Mouse (Mus musculus) megakaryocyte, embryonic 14.5 days (primary cell): ENCODE results near the gene Nrgn. TPM values are rescaled to one million over a fixed set of nuclear protein-coding genes. Genes with fewer than 3 reads are reported as not detected.

Source experiments
- H3K27me3 ChIP-seq: replicated peaks from 2 replicates; pipeline ENCODE3; 2012; ENCODE audit warnings: inconsistent platforms
- H3K36me3 ChIP-seq: replicated peaks from 2 replicates; pipeline ENCODE3; 2012; ENCODE audit warnings: low read length, inconsistent platforms, mixed read lengths
- H3K4me1 ChIP-seq: 2 replicates; pipeline ENCODE4 v1.6.1; 2012; ENCODE audit warnings: inconsistent platforms
- H3K4me3 ChIP-seq: replicated peaks from 2 replicates; pipeline ENCODE3; 2012; ENCODE audit warnings: moderate library complexity, mild to moderate bottlenecking, inconsistent platforms
- H3K9me3 ChIP-seq: 2 replicates; pipeline ENCODE4 v1.6.1; 2012; ENCODE audit warnings: inconsistent platforms
- FLI1 ChIP-seq: IDR thresholded peaks from 2 replicates; pipeline ENCODE4 v1.6.1; 2012; ENCODE audit warnings: low read length, inconsistent platforms, mixed read lengths
- GATA1 ChIP-seq: IDR thresholded peaks from 3 replicates; pipeline ENCODE4 v1.6.1; 2012; ENCODE audit warnings: mixed read lengths, low read length, inconsistent platforms, borderline replicate concordance
- polyA plus RNA-seq: library from polyadenylated mRNA; stranded (reverse); fragments of >175 nt; gene quantifications from 2 replicates; pipeline ENCODE4 v1.2.3, GENCODE M21; 2012; ENCODE audit warnings: low replicate concordance; ENCODE audit not compliant: insufficient read depth

Gene Nrgn
- polyA plus RNA-seq, 1 experiment, result 8,339 TPM

DNA sequence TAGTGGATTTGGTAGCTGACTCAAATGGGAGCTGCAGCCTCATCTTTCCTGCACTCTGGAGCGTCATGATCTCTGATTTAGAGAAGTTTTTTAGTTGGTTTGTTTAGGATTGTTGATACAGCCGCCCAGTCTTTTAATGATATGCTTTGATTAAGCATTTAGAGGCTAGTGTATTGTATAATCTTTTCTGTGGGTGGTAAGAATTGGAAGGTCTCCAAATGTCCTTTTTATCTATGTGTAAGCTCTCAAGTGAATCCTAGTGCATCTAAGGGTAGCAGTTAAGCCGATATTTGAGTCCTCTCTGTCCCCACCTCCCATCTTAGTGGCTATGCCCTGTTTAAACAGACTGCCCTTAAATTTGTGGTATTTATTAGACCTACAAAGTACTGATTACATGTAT lies 38.2 kb downstream of the Nrgn start:
- peaks cover 16% of the 10 kb centered on the region for H3K36me3 ChIP-seq
- H3K9me3 ChIP-seq, result no peaks in the 10 kb centered on the region; the same call in 1 of the 2 replicates
- H3K27me3 ChIP-seq, result no peaks in the 10 kb centered on the region
- H3K4me1 ChIP-seq, result peaks cover 34% of the 10 kb centered on the region
- no peak for TF ChIP-seq GATA1
- TF ChIP-seq FLI1, result no peak
- no peak overlapping the region for H3K4me3 ChIP-seq

DNA sequence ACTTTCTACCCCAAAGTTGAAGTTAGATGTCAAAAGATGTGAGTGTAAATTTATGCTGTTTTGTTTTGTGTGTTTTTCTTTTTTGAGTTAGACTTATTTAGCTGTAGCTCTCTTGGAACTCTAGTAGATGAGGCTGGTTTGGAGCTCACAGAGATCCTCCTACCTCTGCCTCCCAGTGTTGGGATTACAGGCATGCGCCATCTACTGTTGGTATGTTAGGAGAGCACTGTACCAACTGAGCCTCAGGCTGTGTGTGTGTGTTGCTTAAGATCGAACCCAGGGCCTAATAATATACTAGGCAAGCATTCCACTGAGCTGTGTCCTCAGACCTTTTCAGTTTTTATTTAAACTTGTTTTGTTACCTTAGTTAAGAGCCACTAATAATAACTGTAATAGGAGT lies 40.6 kb downstream of the Nrgn start:
- no peak for TF ChIP-seq FLI1
- TF ChIP-seq GATA1, result no peak
- Histone ChIP-seq H3K27me3 (no peaks in the 10 kb centered on the region), H3K4me1 (peaks cover 26% of the 10 kb centered on the region)

DNA sequence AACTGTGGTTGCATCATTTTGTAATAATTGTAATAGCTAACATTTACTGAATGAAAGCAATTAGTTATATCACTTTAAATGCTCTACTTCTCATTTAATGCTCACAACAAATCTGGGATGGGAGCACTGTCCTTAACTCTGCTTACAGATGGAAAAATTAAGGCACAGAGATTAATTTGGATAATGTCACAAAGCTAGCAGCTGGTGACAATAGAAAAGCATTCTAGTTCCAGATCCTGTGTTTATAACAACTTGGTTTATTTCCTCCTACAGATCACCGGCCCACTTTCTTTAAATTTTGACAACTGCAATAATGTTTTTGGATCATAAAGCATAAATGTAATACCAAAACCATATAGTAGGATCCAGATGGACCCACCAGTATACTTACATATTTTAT lies 46.7 kb downstream of the Nrgn start:
- Histone ChIP-seq H3K27me3 (no peaks in the 10 kb centered on the region), H3K4me1 (peaks cover 8% of the 10 kb centered on the region), H3K9me3 (no peaks in the 10 kb centered on the region; the same call in 1 of the 2 replicates), H3K36me3 (peaks cover 9% of the 10 kb centered on the region), H3K4me3 (no peak overlapping the region)
- no peak for TF ChIP-seq FLI1
- no peak for TF ChIP-seq GATA1

More for the DNA sequence above, 40.6 kb downstream of the Nrgn start:
- Histone ChIP-seq H3K4me3 (no peak overlapping the region), H3K36me3 (peaks cover 11% of the 10 kb centered on the region), H3K9me3 (no peaks in the 10 kb centered on the region; the same call in 1 of the 2 replicates)

DNA sequence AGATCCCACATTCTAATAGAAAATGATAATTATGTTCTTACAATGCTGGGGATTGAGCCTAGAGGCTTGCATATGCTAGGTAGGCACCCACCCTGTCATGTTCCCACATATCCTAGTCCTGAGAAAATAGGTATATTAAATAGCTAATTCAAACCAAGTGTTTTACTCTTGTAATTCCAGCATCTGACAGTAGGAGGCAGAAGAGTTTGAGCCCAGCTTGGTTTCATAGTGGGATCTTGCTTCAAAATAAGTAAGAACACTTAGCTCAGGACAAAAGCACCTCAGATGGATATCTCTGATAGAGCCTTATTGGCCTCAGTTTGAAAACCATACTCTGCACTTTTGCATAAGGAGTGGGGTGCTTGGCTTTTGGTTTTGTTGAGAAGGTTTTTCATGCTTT lies 48.4 kb downstream of the Nrgn start:
- Histone ChIP-seq H3K4me1 (peaks cover 18% of the 10 kb centered on the region), H3K4me3 (no peak overlapping the region), H3K27me3 (no peaks in the 10 kb centered on the region), H3K36me3 (peaks cover 14% of the 10 kb centered on the region), H3K9me3 (no peaks in the 10 kb centered on the region; the same call in 1 of the 2 replicates)
- TF ChIP-seq GATA1 (no peak), FLI1 (no peak)

DNA sequence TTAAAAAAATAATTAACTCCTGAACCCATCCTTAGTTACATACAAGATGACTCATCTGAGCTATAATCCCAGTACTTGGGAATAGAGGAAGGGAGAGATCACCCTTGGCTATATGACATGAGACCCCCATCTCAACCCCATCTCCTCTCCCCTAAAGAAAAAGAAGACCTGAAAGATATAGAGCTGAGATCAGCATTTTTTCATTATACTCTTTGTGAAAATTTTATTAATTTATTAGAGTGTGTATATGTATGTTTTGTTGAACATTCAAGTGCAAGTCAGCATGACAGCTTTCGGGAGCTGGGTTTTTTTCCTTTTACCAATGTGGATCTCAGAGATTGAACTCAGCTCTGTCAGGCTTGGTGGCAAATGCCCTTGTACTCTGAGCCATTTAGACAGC lies 51.5 kb downstream of the Nrgn start:
- peaks cover 20% of the 10 kb centered on the region for H3K4me1 ChIP-seq
- TF ChIP-seq GATA1 (no peak), FLI1 (no peak)
- H3K4me3 ChIP-seq, result no peak overlapping the region
- H3K36me3 ChIP-seq, result peaks cover 11% of the 10 kb centered on the region
- no peaks in the 10 kb centered on the region for H3K27me3 ChIP-seq
- no peaks in the 10 kb centered on the region for H3K9me3 ChIP-seq

DNA sequence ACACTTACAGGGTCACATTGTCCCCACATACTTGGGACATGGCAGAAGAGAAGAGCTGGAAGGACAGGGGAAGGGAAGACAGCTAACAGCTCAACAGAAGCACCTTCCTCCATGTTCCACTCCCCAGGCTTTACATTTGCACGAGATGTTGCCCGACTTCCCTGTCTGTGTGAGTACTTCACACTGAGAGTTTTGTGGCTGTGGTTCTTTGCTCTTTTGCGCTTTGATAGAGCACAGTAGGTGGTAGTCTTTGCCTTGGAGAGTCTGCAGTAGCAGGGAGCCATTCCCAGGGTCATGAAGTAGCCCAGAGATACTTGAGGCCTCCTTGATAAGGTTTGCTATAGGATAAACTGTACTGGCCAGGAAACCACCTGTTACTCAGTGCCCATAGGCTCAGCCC lies 52.5 kb downstream of the Nrgn start:
- TF ChIP-seq GATA1 (no peak), FLI1 (no peak)
- no peaks in the 10 kb centered on the region for H3K27me3 ChIP-seq
- H3K36me3 ChIP-seq, result peaks cover 13% of the 10 kb centered on the region
- no peaks in the 10 kb centered on the region for H3K9me3 ChIP-seq
- no peak overlapping the region for H3K4me3 ChIP-seq
- H3K4me1 ChIP-seq, result peaks cover 20% of the 10 kb centered on the region

DNA sequence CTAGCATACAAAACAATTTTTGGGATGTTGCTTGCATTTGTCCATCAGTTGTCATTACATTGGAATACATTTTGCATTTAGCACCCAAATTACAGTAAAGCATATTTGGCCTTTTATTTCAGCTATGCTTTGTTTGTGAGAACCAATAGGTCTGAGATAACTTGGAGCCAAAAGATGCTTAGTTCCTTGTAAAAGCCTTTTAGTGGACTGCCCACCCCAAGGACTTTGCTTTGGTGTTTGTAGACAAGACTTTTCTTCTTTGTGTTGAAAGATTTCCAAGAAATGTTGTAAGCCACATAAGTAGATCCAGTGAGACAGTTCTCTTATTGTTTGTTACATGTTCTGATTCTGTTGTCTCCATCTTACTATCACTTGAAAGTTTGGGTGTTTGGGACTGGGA lies 56.4 kb downstream of the Nrgn start:
- no peak for TF ChIP-seq GATA1
- TF ChIP-seq FLI1, result no peak
- H3K36me3 ChIP-seq, result peaks cover 21% of the 10 kb centered on the region
- H3K9me3 ChIP-seq, result 0 out of 2 replicates have a peak, but pooled peaks cover 3% of the 10 kb centered on the region
- H3K4me1 ChIP-seq, result peaks cover 15% of the 10 kb centered on the region
- no peak overlapping the region for H3K4me3 ChIP-seq
- H3K27me3 ChIP-seq, result no peaks in the 10 kb centered on the region

DNA sequence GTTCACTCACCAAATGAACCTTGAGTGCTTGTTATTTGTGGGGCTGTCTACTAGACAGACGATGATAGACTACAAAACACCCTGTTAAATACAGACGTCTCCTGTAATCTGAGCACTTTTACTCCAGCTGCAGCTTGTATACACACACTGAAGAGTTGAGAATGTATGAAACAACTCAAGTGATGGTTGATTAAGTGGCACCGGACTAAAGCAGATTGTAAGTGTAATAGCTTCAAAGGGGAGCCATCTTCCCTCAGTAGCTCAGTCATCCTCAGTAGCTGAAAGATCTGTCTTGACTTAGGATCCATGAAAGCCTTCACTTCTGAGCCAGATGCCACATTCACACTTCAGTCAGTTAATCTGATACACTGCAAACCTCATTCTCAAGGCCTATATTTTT lies 56.9 kb downstream of the Nrgn start:
- Histone ChIP-seq H3K4me1 (peaks cover 15% of the 10 kb centered on the region), H3K36me3 (peaks cover 21% of the 10 kb centered on the region), H3K4me3 (no peak overlapping the region), H3K27me3 (no peaks in the 10 kb centered on the region), H3K9me3 (0 out of 2 replicates have a peak, but pooled peaks cover 3% of the 10 kb centered on the region)
- TF ChIP-seq FLI1, result no peak
- no peak for TF ChIP-seq GATA1

Other genes with a start within 250 kb of the Nrgn start
- gene Ccdc15, start 204.5 kb downstream of the Nrgn start, polyA plus RNA-seq, result 2.8 TPM in 1 of 2 replicates, not detected in the other
- gene Hepacam, start 185.6 kb downstream of the Nrgn start, polyA plus RNA-seq, result not detected in 2 replicates
- gene Robo4, start 151.0 kb downstream of the Nrgn start, polyA plus RNA-seq, result not detected in 2 replicates
- gene Robo3, start 119.7 kb downstream of the Nrgn start, polyA plus RNA-seq, result 433 and 1,147 TPM in 2 replicates
- gene Msantd2, start 63.6 kb downstream of the Nrgn start, polyA plus RNA-seq, result 1.5 and 3.5 TPM in 2 replicates
- gene Esam, start 24.8 kb downstream of the Nrgn start, polyA plus RNA-seq, result 10.7 and 14.5 TPM in 2 replicates
- not detected in 2 replicates for gene Vsig2, start 13.6 kb downstream of the Nrgn start, polyA plus RNA-seq
- gene Siae, start 2.8 kb upstream of the Nrgn start, polyA plus RNA-seq, result 0.40 TPM in 1 of 2 replicates, not detected in the other
- 1.8 TPM in 1 of 2 replicates, not detected in the other for gene Spa17, start 60.8 kb upstream of the Nrgn start, polyA plus RNA-seq
- gene Tbrg1, start 104.4 kb upstream of the Nrgn start, polyA plus RNA-seq, result 34.5 and 61.7 TPM in 2 replicates
- not detected in 2 replicates for gene Panx3, start 116.3 kb upstream of the Nrgn start, polyA plus RNA-seq
- not detected in 2 replicates for gene Olfr160, start 163.3 kb upstream of the Nrgn start, polyA plus RNA-seq
- not detected in 2 replicates for gene Olfr874, start 192.2 kb upstream of the Nrgn start, polyA plus RNA-seq
- not detected in 2 replicates for gene Olfr875, start 219.0 kb upstream of the Nrgn start, polyA plus RNA-seq